Mouse (Mus musculus): ENCODE measurements around the gene Npepps. TPM values are rescaled to one million over a fixed set of nuclear protein-coding genes. Genes with fewer than 3 reads are reported as not detected.
"Not testable (repeated sequence)": the region's sequence is repeated elsewhere in the genome, so short reads cannot be mapped to it uniquely, and the experiment has no call there.

The Npepps gene
- polyA plus RNA-seq, 1 experiment from 2014 or later: 31.3 TPM

DNA sequence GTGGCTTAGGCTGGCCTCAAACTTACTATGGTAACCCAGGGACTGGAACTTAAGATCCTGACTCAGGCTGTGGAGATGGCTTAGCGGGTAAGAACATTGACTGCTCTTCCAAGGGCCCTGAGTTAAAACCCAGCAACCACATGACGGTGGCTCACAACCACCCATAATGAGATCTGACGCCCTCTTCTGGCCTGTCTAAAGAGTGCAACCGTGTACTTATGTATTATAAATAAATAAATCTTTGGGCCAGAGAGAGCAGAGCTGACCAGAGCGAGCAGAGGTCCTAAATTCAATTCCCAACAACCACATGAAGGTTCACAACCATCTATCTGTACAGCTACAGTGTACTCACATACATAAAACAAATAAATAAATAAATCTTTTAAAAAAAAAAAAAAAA lies 6.8 kb downstream of the Npepps start:
- H3K36me3 ChIP-seq: no peaks in the 10 kb centered on the region
- peaks cover 19% of the 10 kb centered on the region for H3K4me1 ChIP-seq
- H3K9me3 ChIP-seq (replicated peaks): no peaks in the 10 kb centered on the region
- no peaks in the 10 kb centered on the region for H3K27me3 ChIP-seq (replicated peaks)
- H3K27ac ChIP-seq: no peak overlapping the region
- H3K4me3 ChIP-seq: no peak overlapping the region
- no peak overlapping the region for H3K9ac ChIP-seq
- no peak overlapping the region for H3K4me2 ChIP-seq
- ATAC-seq: no peak
- WGBS (ENCODE audit: insufficient replicate concordance): 62% methylated on average over 5 of the region's 5 CpGs

DNA sequence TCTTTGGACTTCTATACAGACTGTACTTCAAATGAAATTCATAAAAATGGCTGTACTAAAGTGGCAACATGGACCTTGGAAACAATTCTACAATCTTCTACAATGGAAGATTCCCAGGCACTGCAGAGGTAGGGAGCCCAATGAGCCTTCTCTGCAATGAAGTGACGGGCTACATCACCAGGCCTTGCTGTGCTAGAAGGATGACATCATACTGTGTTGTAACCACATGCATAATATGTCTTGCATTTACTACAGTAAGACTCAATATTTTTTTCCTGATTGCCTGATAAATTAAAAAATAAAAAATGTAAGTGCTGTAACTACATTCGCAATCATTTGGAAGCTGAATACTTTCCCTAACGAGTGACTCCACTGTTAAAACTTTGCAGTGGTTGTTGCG lies 7.6 kb downstream of the Npepps start:
- no peak overlapping the region for H3K4me3 ChIP-seq
- no peak overlapping the region for H3K27ac ChIP-seq
- H3K4me2 ChIP-seq: no peak overlapping the region
- H3K27me3 ChIP-seq (replicated peaks): no peaks in the 10 kb centered on the region
- H3K4me1 ChIP-seq: peaks cover 11% of the 10 kb centered on the region
- H3K9me3 ChIP-seq (replicated peaks): no peaks in the 10 kb centered on the region
- no peak for ATAC-seq
- H3K9ac ChIP-seq: no peak overlapping the region
- no peaks in the 10 kb centered on the region for H3K36me3 ChIP-seq
- WGBS (ENCODE audit: insufficient replicate concordance): 86% methylated on average over 4 of the region's 4 CpGs

DNA sequence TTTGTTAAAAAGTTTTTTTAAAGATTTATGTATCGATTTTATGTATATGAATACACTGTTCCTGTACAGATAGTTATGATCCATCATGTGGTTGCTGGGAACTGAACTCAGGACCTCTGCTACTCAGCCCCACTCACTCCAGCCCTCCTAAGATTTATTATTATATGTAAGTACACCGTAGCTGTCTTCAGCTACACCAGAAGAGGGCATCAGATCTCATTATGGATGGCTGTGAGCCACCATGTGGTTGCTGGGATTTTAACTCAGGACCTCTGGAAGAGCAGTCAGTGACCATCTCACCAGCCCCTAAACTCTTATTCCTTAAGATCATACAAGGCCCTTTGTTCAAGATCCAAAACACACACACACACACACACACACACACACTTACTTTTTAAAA lies 10.4 kb downstream of the Npepps start:
- 56% methylated on average over 2 of the region's 2 CpGs for WGBS (ENCODE audit: insufficient replicate concordance)
- ATAC-seq; H3K27ac ChIP-seq; H3K4me1 ChIP-seq; H3K9ac ChIP-seq; H3K27me3 ChIP-seq (replicated peaks); H3K9me3 ChIP-seq (replicated peaks); H3K4me3 ChIP-seq; H3K4me2 ChIP-seq: not testable (repeated sequence)
- peaks cover 18% of the 10 kb centered on the region for H3K36me3 ChIP-seq

DNA sequence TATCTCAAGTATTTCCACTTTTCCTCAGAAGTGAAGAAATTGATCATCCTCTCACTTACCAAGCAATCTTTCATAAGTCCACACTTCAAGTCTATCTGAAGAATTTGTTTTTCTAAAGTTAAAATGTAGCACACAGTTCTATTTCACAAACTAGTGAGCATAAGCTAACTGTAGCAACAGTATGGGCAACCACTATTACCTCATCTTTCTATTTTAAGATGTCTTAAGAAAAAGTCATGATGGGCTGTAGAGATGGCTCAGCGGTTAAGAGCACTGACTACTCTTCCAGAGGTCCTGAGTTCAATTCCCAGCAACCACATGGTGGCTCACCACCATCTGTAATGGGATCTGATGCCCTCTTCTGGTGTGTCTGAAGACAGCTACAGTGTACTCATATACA lies 13.9 kb downstream of the Npepps start:
- not testable (repeated sequence) for H3K4me2 ChIP-seq; H3K27ac ChIP-seq; H3K4me3 ChIP-seq; ATAC-seq; H3K9me3 ChIP-seq (replicated peaks); H3K9ac ChIP-seq; H3K27me3 ChIP-seq (replicated peaks); H3K4me1 ChIP-seq
- 84% methylated on average over 1 of the region's 1 CpGs for whole genome bisulfite sequencing (ENCODE audit: insufficient replicate concordance)
- H3K36me3 ChIP-seq: peaks cover 25% of the 10 kb centered on the region

DNA sequence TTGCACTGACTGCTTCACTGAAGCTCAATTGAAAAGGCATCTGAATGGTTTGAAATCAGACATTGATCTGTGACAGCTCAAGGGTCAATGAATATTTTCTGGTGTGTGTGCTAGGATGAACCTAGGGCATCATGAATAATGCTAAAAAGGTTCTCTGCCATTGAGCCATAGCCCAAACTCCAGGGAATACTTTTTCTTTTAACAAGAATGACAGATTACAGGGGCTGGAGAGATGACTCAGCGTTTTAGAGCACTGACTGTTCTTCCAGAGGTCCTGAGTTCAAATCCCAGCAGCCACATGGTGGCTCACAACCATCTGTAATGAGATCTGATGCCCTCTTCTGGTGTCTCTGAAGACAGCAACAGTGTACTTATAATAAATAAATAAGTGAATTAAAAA lies 30.8 kb downstream of the Npepps start:
- not testable (repeated sequence) for H3K27me3 ChIP-seq (replicated peaks); H3K9me3 ChIP-seq (replicated peaks); H3K9ac ChIP-seq; H3K4me2 ChIP-seq; H3K4me3 ChIP-seq; ATAC-seq
- Histone ChIP-seq H3K4me1 (peaks cover 26% of the 10 kb centered on the region), H3K36me3 (peaks cover 30% of the 10 kb centered on the region), H3K27ac (0 out of 2 replicates have a peak overlapping the region, but pooled peaks have one; percentile 25)
- WGBS (ENCODE audit: insufficient replicate concordance): 62% methylated on average over 1 of the region's 1 CpGs

DNA sequence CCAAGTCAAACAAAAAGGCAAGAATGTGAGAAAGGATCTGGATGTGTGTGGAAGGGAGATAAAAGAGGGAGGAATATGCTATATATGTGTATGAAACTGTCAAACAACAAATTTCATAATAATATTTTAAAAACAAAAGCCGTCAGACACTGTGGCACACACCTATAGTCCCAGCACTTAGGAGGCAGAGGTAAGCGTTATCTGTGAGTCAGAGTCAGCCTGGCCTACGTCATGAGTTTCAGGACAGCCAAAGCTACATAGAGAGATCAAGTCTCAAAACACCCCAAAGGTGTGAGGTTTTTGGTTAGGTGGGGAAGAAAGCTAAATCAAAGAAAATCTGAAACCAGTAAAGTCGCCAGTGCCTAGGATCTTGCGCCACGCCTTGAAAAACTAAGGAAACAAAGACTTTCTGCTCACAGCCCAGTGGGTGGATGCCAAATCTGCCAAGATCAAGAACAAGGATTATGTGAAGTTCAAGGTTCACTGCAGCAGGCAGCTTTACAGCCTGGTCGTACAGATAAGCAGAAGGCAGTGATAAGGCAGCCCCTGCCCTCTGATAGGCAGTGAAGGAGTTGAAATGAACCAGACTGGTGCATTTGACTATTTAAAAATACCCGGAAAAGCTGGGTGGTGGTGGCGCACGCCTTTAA lies 33.8 kb downstream of the Npepps start:
- Histone ChIP-seq H3K9ac (no peak overlapping the region), H3K27me3 (replicated peaks) (no peaks in the 10 kb centered on the region), H3K4me2 (no peak overlapping the region), H3K36me3 (peaks cover 32% of the 10 kb centered on the region), H3K9me3 (replicated peaks) (no peaks in the 10 kb centered on the region), H3K4me3 (no peak overlapping the region), H3K4me1 (peaks cover 26% of the 10 kb centered on the region), H3K27ac (0 out of 2 replicates have a peak overlapping the region, but pooled peaks have one; percentile 58)
- 49% methylated on average over 10 of the region's 10 CpGs for WGBS (ENCODE audit: insufficient replicate concordance)
- peak; percentile 94 for ATAC-seq

DNA sequence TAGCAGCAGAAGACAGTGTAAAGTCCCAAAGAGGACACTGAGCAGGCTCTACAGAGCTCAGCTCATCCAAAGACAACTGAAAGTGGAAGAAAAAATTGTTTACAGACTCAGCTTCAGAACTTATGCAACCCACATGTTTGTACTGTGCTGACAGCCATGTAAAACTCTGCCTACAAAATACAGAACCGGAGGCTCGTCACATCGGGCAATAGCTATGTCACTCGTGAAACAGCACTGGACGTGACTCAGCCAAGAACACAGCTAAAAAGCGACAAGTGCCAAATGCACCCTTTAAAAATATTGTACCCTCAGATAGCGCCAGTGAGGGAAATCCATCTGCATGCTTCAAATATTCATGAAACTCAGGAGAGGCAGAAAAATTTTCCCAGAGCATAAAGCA lies 39.1 kb downstream of the Npepps start:
- no peaks in the 10 kb centered on the region for H3K9me3 ChIP-seq (replicated peaks)
- WGBS (ENCODE audit: insufficient replicate concordance): 86% methylated on average over 7 of the region's 7 CpGs
- H3K27me3 ChIP-seq (replicated peaks): no peaks in the 10 kb centered on the region
- peaks cover 10% of the 10 kb centered on the region for H3K4me1 ChIP-seq
- H3K4me2 ChIP-seq: no peak overlapping the region
- H3K27ac ChIP-seq: no peak overlapping the region
- no peak overlapping the region for H3K4me3 ChIP-seq
- no peak overlapping the region for H3K9ac ChIP-seq
- ATAC-seq: no peak
- H3K36me3 ChIP-seq: peaks cover 45% of the 10 kb centered on the region

DNA sequence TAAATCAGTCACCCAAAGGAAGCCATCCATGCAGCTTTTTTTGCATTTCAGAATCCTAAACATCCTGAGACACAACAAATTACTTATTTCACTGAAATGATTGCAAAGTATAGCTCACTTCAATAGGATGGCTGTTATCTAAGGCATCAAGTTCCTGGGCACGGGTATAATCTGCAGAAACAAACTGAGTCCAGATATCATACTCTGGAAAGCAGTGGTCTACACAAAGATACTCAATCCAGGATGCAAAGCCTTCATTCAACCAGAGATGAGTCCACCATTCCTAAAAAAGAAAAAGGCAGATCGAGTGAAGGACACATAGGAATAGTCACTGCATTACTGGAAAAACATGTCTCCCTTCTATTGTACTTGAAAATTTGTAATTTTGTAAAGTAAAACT lies 42.5 kb downstream of the Npepps start:
- 65% methylated on average over 2 of the region's 2 CpGs for WGBS (ENCODE audit: insufficient replicate concordance)
- Histone ChIP-seq H3K9ac (no peak overlapping the region), H3K27me3 (replicated peaks) (no peaks in the 10 kb centered on the region), H3K9me3 (replicated peaks) (no peaks in the 10 kb centered on the region), H3K36me3 (peaks cover 60% of the 10 kb centered on the region), H3K4me2 (no peak overlapping the region), H3K4me1 (peaks cover 5% of the 10 kb centered on the region; the same call in 1 of the 2 replicates), H3K4me3 (no peak overlapping the region), H3K27ac (no peak overlapping the region)
- no peak for ATAC-seq

DNA sequence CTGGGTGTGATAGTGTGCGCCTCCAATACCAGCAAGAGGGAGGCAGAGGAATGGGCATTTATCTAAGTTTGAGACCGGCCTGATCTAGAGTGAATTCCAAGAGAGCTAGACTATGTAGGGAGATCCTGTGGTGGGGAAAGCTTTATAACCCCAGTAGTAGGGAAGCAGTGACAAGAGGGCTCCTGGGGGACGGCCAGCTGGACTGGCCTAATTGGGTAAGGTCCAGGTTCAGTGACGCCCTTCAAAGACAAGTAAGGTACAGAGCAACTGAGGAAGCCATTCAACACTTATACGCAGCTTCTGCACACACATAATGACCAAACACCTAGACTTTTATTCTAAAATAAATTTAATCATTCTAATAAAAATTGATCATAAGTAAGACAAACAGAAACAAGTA lies 48.0 kb downstream of the Npepps start:
- H3K9me3 ChIP-seq (replicated peaks): no peaks in the 10 kb centered on the region
- H3K27ac ChIP-seq: no peak overlapping the region
- H3K9ac ChIP-seq: no peak overlapping the region
- H3K27me3 ChIP-seq (replicated peaks): no peaks in the 10 kb centered on the region
- 85% methylated on average over 5 of the region's 5 CpGs for WGBS (ENCODE audit: insufficient replicate concordance)
- no peak overlapping the region for H3K4me3 ChIP-seq
- H3K4me1 ChIP-seq: peaks cover 5% of the 10 kb centered on the region; the same call in 1 of the 2 replicates
- H3K4me2 ChIP-seq: no peak overlapping the region
- no peak for ATAC-seq
- H3K36me3 ChIP-seq: peaks cover 76% of the 10 kb centered on the region

DNA sequence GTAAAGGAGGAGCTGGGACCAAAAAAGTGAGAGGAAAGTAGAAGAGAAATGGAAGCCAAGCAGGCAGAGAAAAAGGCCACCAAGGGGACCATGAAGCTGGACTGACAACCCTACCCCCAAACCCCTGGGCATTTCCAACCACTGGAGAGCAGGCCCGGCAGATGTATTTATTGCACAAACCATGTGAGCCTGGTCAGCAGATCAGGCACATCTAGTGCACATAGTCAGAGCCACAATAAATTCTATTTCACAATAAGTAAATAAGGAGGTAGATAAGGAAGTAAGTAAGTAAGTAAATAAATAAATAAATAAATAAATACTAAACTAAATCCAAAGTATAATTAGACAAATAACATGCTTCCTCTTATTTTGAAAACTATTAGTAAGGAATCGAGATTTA lies 51.0 kb downstream of the Npepps start:
- no peak overlapping the region for H3K9ac ChIP-seq
- H3K9me3 ChIP-seq (replicated peaks): no peaks in the 10 kb centered on the region
- peaks cover 1% of the 10 kb centered on the region; the same call in 1 of the 2 replicates for H3K4me1 ChIP-seq
- no peak for ATAC-seq
- H3K4me2 ChIP-seq: no peak overlapping the region
- H3K27ac ChIP-seq: no peak overlapping the region
- H3K4me3 ChIP-seq: no peak overlapping the region
- H3K27me3 ChIP-seq (replicated peaks): no peaks in the 10 kb centered on the region
- 80% methylated on average over 2 of the region's 2 CpGs for WGBS (ENCODE audit: insufficient replicate concordance)
- H3K36me3 ChIP-seq: peaks cover 78% of the 10 kb centered on the region

DNA sequence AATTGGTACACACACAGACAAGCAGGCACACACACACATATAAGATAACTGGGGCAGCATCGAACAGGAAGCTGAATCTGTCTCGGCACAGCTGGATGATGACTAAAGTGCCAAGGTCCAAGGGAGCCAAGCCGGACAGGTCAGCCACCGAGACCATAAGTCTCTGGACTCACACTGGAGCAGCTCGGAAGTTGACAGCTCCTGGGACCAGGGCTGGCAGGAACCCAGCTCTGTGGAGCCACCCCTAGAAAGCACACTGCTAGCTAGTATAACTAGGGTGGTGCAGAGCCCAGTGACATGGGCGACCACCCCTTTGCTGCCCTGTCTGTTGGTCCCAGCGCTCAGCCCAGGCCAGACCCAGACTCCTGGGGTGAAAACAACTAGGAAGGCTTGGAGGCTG lies 51.5 kb downstream of the Npepps start:
- H3K9me3 ChIP-seq (replicated peaks): no peaks in the 10 kb centered on the region
- H3K4me2 ChIP-seq: no peak overlapping the region
- no peak overlapping the region for H3K9ac ChIP-seq
- no peak overlapping the region for H3K27ac ChIP-seq
- ATAC-seq: no peak
- no peak overlapping the region for H3K4me3 ChIP-seq
- WGBS (ENCODE audit: insufficient replicate concordance): 87% methylated on average over 7 of the region's 7 CpGs
- no peaks in the 10 kb centered on the region for H3K27me3 ChIP-seq (replicated peaks)
- H3K4me1 ChIP-seq: no peaks in the 10 kb centered on the region
- peaks cover 75% of the 10 kb centered on the region for H3K36me3 ChIP-seq

DNA sequence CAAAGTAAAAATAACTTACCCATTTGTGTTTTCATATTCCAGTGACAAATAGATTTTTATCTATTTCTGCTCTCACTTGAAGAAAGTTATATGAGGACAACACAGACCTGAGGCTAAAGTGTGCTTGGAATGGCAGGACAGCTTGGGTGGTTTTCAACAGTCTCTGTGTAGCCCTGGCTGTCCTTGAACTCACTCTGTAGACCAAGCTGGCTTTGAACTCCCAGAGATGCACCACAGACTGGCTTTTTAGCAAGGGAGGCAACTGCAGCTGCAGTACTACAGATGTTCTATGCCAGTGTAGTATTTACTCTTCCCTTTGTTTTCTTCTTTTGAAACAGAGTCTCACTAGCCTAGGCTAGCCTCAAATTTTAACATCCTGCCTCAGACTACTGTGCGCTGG lies 54.3 kb downstream of the Npepps start:
- Histone ChIP-seq H3K36me3 (peaks cover 81% of the 10 kb centered on the region), H3K27me3 (replicated peaks) (no peaks in the 10 kb centered on the region), H3K9ac (no peak overlapping the region), H3K27ac (no peak overlapping the region), H3K9me3 (replicated peaks) (no peaks in the 10 kb centered on the region), H3K4me3 (no peak overlapping the region), H3K4me1 (no peaks in the 10 kb centered on the region), H3K4me2 (no peak overlapping the region)
- WGBS (ENCODE audit: insufficient replicate concordance): 98% methylated on average over 1 of the region's 1 CpGs
- no peak for ATAC-seq

DNA sequence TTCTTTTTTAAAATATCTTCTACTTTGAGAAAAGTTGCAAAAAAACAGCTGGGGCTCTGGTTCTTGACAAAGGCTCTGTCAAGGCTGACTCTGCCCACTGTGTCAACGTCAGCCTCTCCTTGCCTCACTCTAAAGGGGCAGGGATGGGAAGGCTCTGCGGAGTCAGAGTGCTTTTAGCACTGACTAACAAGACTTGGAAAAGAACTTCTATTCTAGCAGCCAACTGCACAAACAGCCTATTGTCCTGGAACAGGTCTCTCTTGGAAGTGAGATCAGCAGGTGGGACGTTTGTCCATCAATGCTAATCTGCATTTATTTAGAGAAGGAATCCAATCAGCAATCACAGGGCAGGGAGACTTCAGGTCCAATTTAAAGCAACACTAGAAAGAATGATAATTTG lies 57.0 kb downstream of the Npepps start:
- no peak for ATAC-seq
- Histone ChIP-seq H3K27ac (no peak overlapping the region), H3K4me3 (no peak overlapping the region), H3K9ac (no peak overlapping the region), H3K9me3 (replicated peaks) (no peaks in the 10 kb centered on the region), H3K4me1 (peaks cover 4% of the 10 kb centered on the region; the same call in 1 of the 2 replicates), H3K4me2 (no peak overlapping the region), H3K36me3 (peaks cover 81% of the 10 kb centered on the region), H3K27me3 (replicated peaks) (no peaks in the 10 kb centered on the region)
- 71% methylated on average over 3 of the region's 3 CpGs for WGBS (ENCODE audit: insufficient replicate concordance)

Measured in liver, embryonic 12.5 days (tissue).